Mouse (Mus musculus) monocyte, adult 2 months (primary cell): ENCODE data around the gene Ppp1cc.
"Not testable (repeated sequence)": the region's sequence is repeated elsewhere in the genome, so short reads cannot be mapped to it uniquely, and the experiment has no call there.

ENCODE experiments used
- DNase-seq, 2 experiments: peaks; one replicate each; pipeline ENCODE4 v3.0.0; 2022; ENCODE audit warnings: low spot score in 2 of 2, low read depth in 1 of 2

Ppp1cc gene

GRCm38 (mm10) chr5:122210890-122211289, 52.8 kb downstream of the Ppp1cc start:
- no peak for DNase-seq

GRCm38 (mm10) chr5:122212125-122212524, 54.0 kb downstream of the Ppp1cc start:
- DNase-seq = no peak

- DNase-seq = not testable (repeated sequence)
Observed at GRCm38 (mm10) chr5:122212820-122213219, 54.7 kb downstream of the Ppp1cc start.

GRCm38 (mm10) chr5:122213861-122214260, 55.8 kb downstream of the Ppp1cc start:
- DNase-seq = no peak

- no peak for DNase-seq
Observed at GRCm38 (mm10) chr5:122217636-122218035, 59.6 kb downstream of the Ppp1cc start.

GRCm38 (mm10) chr5:122218109-122218905, 60.2 kb downstream of the Ppp1cc start:
- DNase-seq = no peak

- no peak for DNase-seq
Observed at GRCm38 (mm10) chr5:122218928-122219327, 60.9 kb downstream of the Ppp1cc start.

- no peak for DNase-seq
Observed at GRCm38 (mm10) chr5:122219655-122220629, 61.9 kb downstream of the Ppp1cc start.

- DNase-seq = no peak
Observed at GRCm38 (mm10) chr5:122221085-122221484, 63.0 kb downstream of the Ppp1cc start.

- no peak for DNase-seq
Observed at GRCm38 (mm10) chr5:122224291-122224690, 66.2 kb downstream of the Ppp1cc start.
